Mouse (Mus musculus): Measurements from ENCODE around the gene Cnih3. TPM values are rescaled to one million over a fixed set of nuclear protein-coding genes. Genes with fewer than 3 reads are reported as not detected.
A peak's percentile ranks its signal among the peaks of the same experiment; 100 is the strongest.

Gene Cnih3
- polyA plus RNA-seq, 1 experiment from 2014 or later, result 0.27 TPM

- WGBS, result 76% methylated on average over 5 of the region's 5 CpGs
- no peak for ATAC-seq (ENCODE audit: insufficient number of reproducible peaks, low FRiP score)
- H3K4me1 ChIP-seq (replicated peaks), result peaks cover 13% of the 10 kb centered on the region
Measured at GRCm38 (mm10) chr1:181426406-181426805, 74.0 kb downstream of the Cnih3 start.

GRCm38 (mm10) chr1:181433263-181433662, 80.8 kb downstream of the Cnih3 start:
- no peak overlapping the region for H3K27ac ChIP-seq (ENCODE audit: poor library complexity, severe bottlenecking)
- H3K4me2 ChIP-seq, result no peak overlapping the region
- no peaks in the 10 kb centered on the region for H3K4me1 ChIP-seq (replicated peaks)
- H3K4me3 ChIP-seq, result no peak overlapping the region
- no peaks in the 10 kb centered on the region for H3K36me3 ChIP-seq
- 79% methylated on average over 5 of the region's 5 CpGs for WGBS
- no peak for ATAC-seq (ENCODE audit: insufficient number of reproducible peaks, low FRiP score)
- H3K9me3 ChIP-seq (replicated peaks), result no peaks in the 10 kb centered on the region
- no peaks in the 10 kb centered on the region for H3K27me3 ChIP-seq (replicated peaks)
- H3K9ac ChIP-seq, result no peak overlapping the region

More at GRCm38 (mm10) chr1:181426406-181426805, 74.0 kb downstream of the Cnih3 start:
- H3K4me2 ChIP-seq, result no peak overlapping the region
- H3K27me3 ChIP-seq (replicated peaks), result no peaks in the 10 kb centered on the region; the same call in 1 of the 2 replicates
- H3K9me3 ChIP-seq (replicated peaks), result no peaks in the 10 kb centered on the region
- no peaks in the 10 kb centered on the region for H3K36me3 ChIP-seq
- no peak overlapping the region for H3K4me3 ChIP-seq
- no peak overlapping the region for H3K27ac ChIP-seq (ENCODE audit: poor library complexity, severe bottlenecking)
- no peak overlapping the region for H3K9ac ChIP-seq

- H3K9ac ChIP-seq, result no peak overlapping the region
- H3K27ac ChIP-seq (ENCODE audit: poor library complexity, severe bottlenecking), result no peak overlapping the region
- ATAC-seq (ENCODE audit: insufficient number of reproducible peaks, low FRiP score), result no peak
- no peaks in the 10 kb centered on the region for H3K36me3 ChIP-seq
- no peak overlapping the region for H3K4me3 ChIP-seq
- H3K4me2 ChIP-seq, result no peak overlapping the region
- no peaks in the 10 kb centered on the region for H3K4me1 ChIP-seq (replicated peaks)
- H3K9me3 ChIP-seq (replicated peaks), result no peaks in the 10 kb centered on the region
- 48% methylated on average over 5 of the region's 5 CpGs for WGBS
- no peaks in the 10 kb centered on the region for H3K27me3 ChIP-seq (replicated peaks)
Measured at GRCm38 (mm10) chr1:181435414-181435813, 83.0 kb downstream of the Cnih3 start.

GRCm38 (mm10) chr1:181440982-181441603, 88.7 kb downstream of the Cnih3 start:
- ATAC-seq (ENCODE audit: insufficient number of reproducible peaks, low FRiP score), result no peak
- H3K27ac ChIP-seq (ENCODE audit: poor library complexity, severe bottlenecking), result no peak overlapping the region
- WGBS, result 80% methylated on average over 8 of the region's 8 CpGs

GRCm38 (mm10) chr1:181441654-181442241, 89.3 kb downstream of the Cnih3 start:
- H3K9ac ChIP-seq, result no peak overlapping the region
- ATAC-seq (ENCODE audit: insufficient number of reproducible peaks, low FRiP score), result no peak
- no peaks in the 10 kb centered on the region for H3K36me3 ChIP-seq
- H3K4me3 ChIP-seq, result no peak overlapping the region
- peaks cover 26% of the 10 kb centered on the region for H3K4me1 ChIP-seq (replicated peaks)
- H3K9me3 ChIP-seq (replicated peaks), result no peaks in the 10 kb centered on the region
- H3K4me2 ChIP-seq, result no peak overlapping the region
- H3K27ac ChIP-seq (ENCODE audit: poor library complexity, severe bottlenecking), result no peak overlapping the region
- WGBS, result 62% methylated on average over 7 of the region's 7 CpGs
- H3K27me3 ChIP-seq (replicated peaks), result no peaks in the 10 kb centered on the region

More at GRCm38 (mm10) chr1:181440982-181441603, 88.7 kb downstream of the Cnih3 start:
- no peak overlapping the region for H3K4me3 ChIP-seq
- no peaks in the 10 kb centered on the region for H3K36me3 ChIP-seq
- no peak overlapping the region for H3K4me2 ChIP-seq
- H3K9ac ChIP-seq, result no peak overlapping the region
- H3K27me3 ChIP-seq (replicated peaks), result no peaks in the 10 kb centered on the region
- peaks cover 19% of the 10 kb centered on the region for H3K4me1 ChIP-seq (replicated peaks)
- no peaks in the 10 kb centered on the region for H3K9me3 ChIP-seq (replicated peaks)

- no peak for ATAC-seq (ENCODE audit: insufficient number of reproducible peaks, low FRiP score)
- no peak overlapping the region for H3K27ac ChIP-seq (ENCODE audit: poor library complexity, severe bottlenecking)
- peaks cover 41% of the 10 kb centered on the region for H3K4me1 ChIP-seq (replicated peaks)
- 92% methylated on average over 5 of the region's 5 CpGs for WGBS
- H3K27me3 ChIP-seq (replicated peaks), result no peaks in the 10 kb centered on the region
- no peak overlapping the region for H3K9ac ChIP-seq
- H3K36me3 ChIP-seq, result no peaks in the 10 kb centered on the region
- H3K4me3 ChIP-seq, result no peak overlapping the region
- no peak overlapping the region for H3K4me2 ChIP-seq
- no peaks in the 10 kb centered on the region for H3K9me3 ChIP-seq (replicated peaks)
Measured at GRCm38 (mm10) chr1:181445041-181445440, 92.6 kb downstream of the Cnih3 start.

- no peak overlapping the region for H3K4me3 ChIP-seq
- H3K36me3 ChIP-seq, result no peaks in the 10 kb centered on the region
- no peak overlapping the region for H3K9ac ChIP-seq
- H3K27me3 ChIP-seq (replicated peaks), result no peaks in the 10 kb centered on the region
- H3K4me1 ChIP-seq (replicated peaks), result peaks cover 41% of the 10 kb centered on the region
- peak overlapping the region; percentile 77 for H3K27ac ChIP-seq (ENCODE audit: poor library complexity, severe bottlenecking)
- ATAC-seq (ENCODE audit: insufficient number of reproducible peaks, low FRiP score), result no peak
- H3K9me3 ChIP-seq (replicated peaks), result no peaks in the 10 kb centered on the region
- H3K4me2 ChIP-seq, result no peak overlapping the region
- WGBS, result 25% methylated on average over 1 of the region's 1 CpGs
Measured at GRCm38 (mm10) chr1:181445630-181446257, 93.3 kb downstream of the Cnih3 start.

GRCm38 (mm10) chr1:181446591-181447114, 94.2 kb downstream of the Cnih3 start:
- ATAC-seq (ENCODE audit: insufficient number of reproducible peaks, low FRiP score), result peak; percentile 83
- no peak overlapping the region for H3K9ac ChIP-seq
- H3K4me2 ChIP-seq, result peak overlapping the region; percentile 25; the same call in 1 of the 2 replicates
- no peaks in the 10 kb centered on the region for H3K9me3 ChIP-seq (replicated peaks)
- peaks cover 33% of the 10 kb centered on the region for H3K4me1 ChIP-seq (replicated peaks)
- H3K27ac ChIP-seq (ENCODE audit: poor library complexity, severe bottlenecking), result peak overlapping the region; percentile 77
- no peaks in the 10 kb centered on the region for H3K27me3 ChIP-seq (replicated peaks)
- no peak overlapping the region for H3K4me3 ChIP-seq
- H3K36me3 ChIP-seq, result no peaks in the 10 kb centered on the region
- 14% methylated on average over 6 of the region's 6 CpGs for WGBS

GRCm38 (mm10) chr1:181447576-181447975, 95.1 kb downstream of the Cnih3 start:
- Histone ChIP-seq H3K9me3 (replicated peaks) (no peaks in the 10 kb centered on the region), H3K27me3 (replicated peaks) (no peaks in the 10 kb centered on the region), H3K27ac (ENCODE audit: poor library complexity, severe bottlenecking) (peak overlapping the region; percentile 77), H3K4me1 (replicated peaks) (peaks cover 29% of the 10 kb centered on the region), H3K36me3 (no peaks in the 10 kb centered on the region), H3K4me2 (no peak overlapping the region), H3K9ac (no peak overlapping the region), H3K4me3 (no peak overlapping the region)
- no peak for ATAC-seq (ENCODE audit: insufficient number of reproducible peaks, low FRiP score)
- WGBS, result 81% methylated on average over 4 of the region's 4 CpGs

- Histone ChIP-seq H3K4me1 (replicated peaks) (peaks cover 29% of the 10 kb centered on the region), H3K9me3 (replicated peaks) (no peaks in the 10 kb centered on the region), H3K27me3 (replicated peaks) (no peaks in the 10 kb centered on the region), H3K36me3 (no peaks in the 10 kb centered on the region), H3K4me3 (no peak overlapping the region), H3K4me2 (no peak overlapping the region), H3K27ac (ENCODE audit: poor library complexity, severe bottlenecking) (peak overlapping the region; percentile 77; the same call in 1 of the 2 replicates), H3K9ac (no peak overlapping the region)
- no peak for ATAC-seq (ENCODE audit: insufficient number of reproducible peaks, low FRiP score)
- 49% methylated on average over 7 of the region's 7 CpGs for WGBS
Measured at GRCm38 (mm10) chr1:181448041-181448440, 95.6 kb downstream of the Cnih3 start.

- WGBS, result 69% methylated on average over 6 of the region's 6 CpGs
- H3K4me2 ChIP-seq, result no peak overlapping the region
- no peaks in the 10 kb centered on the region for H3K36me3 ChIP-seq
- H3K4me3 ChIP-seq, result no peak overlapping the region
- H3K27me3 ChIP-seq (replicated peaks), result no peaks in the 10 kb centered on the region
- peaks cover 3% of the 10 kb centered on the region for H3K4me1 ChIP-seq (replicated peaks)
- no peak overlapping the region for H3K27ac ChIP-seq (ENCODE audit: poor library complexity, severe bottlenecking)
- H3K9me3 ChIP-seq (replicated peaks), result no peaks in the 10 kb centered on the region; the same call in 1 of the 2 replicates
- H3K9ac ChIP-seq, result no peak overlapping the region
- ATAC-seq (ENCODE audit: insufficient number of reproducible peaks, low FRiP score), result no peak
Measured at GRCm38 (mm10) chr1:181453106-181453505, 100.7 kb downstream of the Cnih3 start.
